Comparison of ENCODE assay signal across 8 mouse cellular contexts in the genomic region with DNA sequence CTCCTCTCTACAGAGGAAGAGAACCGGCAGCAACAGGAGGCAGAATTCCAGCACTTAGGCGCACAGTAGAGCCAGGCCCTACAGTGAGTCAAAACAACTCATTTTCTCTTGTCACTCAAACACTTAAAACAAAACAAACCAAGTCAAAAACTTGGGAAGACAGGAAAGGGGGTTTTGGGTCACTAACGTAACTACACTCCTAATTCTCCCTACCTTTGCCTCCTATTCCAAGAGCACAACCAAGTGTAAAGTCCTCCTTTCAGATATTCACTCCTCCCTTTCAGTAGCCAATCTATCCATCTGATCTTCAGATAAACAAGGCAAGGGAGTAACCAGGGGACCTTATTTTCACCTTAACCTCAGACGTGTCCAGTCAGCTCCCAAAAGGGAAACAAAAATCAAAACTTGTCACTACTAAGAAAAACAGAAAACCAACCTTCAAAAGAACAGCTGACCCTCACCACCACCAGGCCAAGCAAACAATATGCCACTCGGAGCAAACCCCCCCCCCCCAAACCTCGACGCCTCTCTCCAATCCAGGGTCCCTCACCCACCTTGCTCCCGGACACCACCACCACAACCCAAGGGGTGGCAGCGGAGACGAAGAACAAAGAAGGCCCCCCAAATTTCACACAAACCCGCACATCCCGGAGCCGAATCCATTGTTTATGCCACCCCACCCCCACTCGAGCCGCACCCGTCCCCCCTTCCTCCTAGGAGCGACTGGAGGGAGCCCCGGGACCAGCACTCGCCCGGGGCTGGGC. TPM values are rescaled to one million over a fixed set of nuclear protein-coding genes. Genes with fewer than 3 reads are reported as not detected.
DNase-seq lines count a peak whose midpoint lies in the region; ATAC-seq and TF ChIP-seq lines count a peak whose summit lies in the region.

No protein-coding gene starts in this region.

- ATAC-seq in kidney, embryonic 14.5 days (ENCODE audit: low FRiP score, low TSS enrichment) = no peak
- ATAC-seq in hindbrain, embryonic 12.5 days (ENCODE audit: low FRiP score) = peak; percentile 58; the same call in 1 of the 2 replicates
- no peak for ATAC-seq in inflammation-experienced regulatory T-cells, adult 6 months

- H3K4me3 ChIP-seq in kidney, embryonic 14.5 days (ENCODE audit: low read length) = peak overlapping the region; percentile 85
- H3K4me3 ChIP-seq in bone marrow macrophage, adult 2 months (ENCODE audit: insufficient read depth, low read length) = peak overlapping the region; percentile 86
- peak overlapping the region; percentile 95 for H3K4me3 ChIP-seq in hindbrain, embryonic 12.5 days
- peak overlapping the region; percentile 76 for H3K4me3 ChIP-seq in macrophage (ENCODE audit: inconsistent target)

- peak overlapping the region; percentile 72 for H3K27ac ChIP-seq in kidney, embryonic 14.5 days (ENCODE audit: low read depth, low read length)
- peak overlapping the region; percentile 56 for H3K27ac ChIP-seq in bone marrow macrophage, adult 2 months (ENCODE audit: insufficient read depth, low read depth, low read length)
- peak overlapping the region; percentile 95 for H3K27ac ChIP-seq in hindbrain, embryonic 12.5 days
- H3K27ac ChIP-seq in macrophage = peak overlapping the region; percentile 51

- no peaks in the 10 kb centered on the region for H3K27me3 ChIP-seq in kidney, embryonic 14.5 days (ENCODE audit: control insufficient read depth, insufficient read depth, low read length)
- H3K27me3 ChIP-seq in hindbrain, embryonic 12.5 days = no peaks in the 10 kb centered on the region

- no peak for TF ChIP-seq CTCF in bone marrow macrophage, adult 2 months (IDR thresholded peaks at IDR 0.05; ENCODE audit: low read depth, low read length)

- H3K79me2 ChIP-seq in macrophage (ENCODE audit: inconsistent target) = peaks cover 54% of the 10 kb centered on the region

- no peak for DNase-seq in kidney, adult 18-20 months
- no peak for DNase-seq in thymus, postnatal 36 days
- DNase-seq in layer of hippocampus, adult 18-20 months (ENCODE audit: low spot score in 2 of 2) = no peak

- no peak for TF ChIP-seq POLR2A in bone marrow macrophage, adult 2 months (IDR thresholded peaks at IDR 0.05; ENCODE audit: borderline replicate concordance, low read depth, low read length)

- H3K36me3 ChIP-seq in kidney, embryonic 14.5 days (ENCODE audit: control insufficient read depth, insufficient read depth, low read length) = peaks cover 23% of the 10 kb centered on the region; the same call in 1 of the 2 replicates
- peaks cover 35% of the 10 kb centered on the region for H3K36me3 ChIP-seq in hindbrain, embryonic 12.5 days
- peaks cover 3% of the 10 kb centered on the region; the same call in 1 of the 2 replicates for H3K36me3 ChIP-seq in macrophage (ENCODE audit: inconsistent target)

- no peaks in the 10 kb centered on the region for H3K9me3 ChIP-seq in kidney, embryonic 14.5 days (ENCODE audit: control insufficient read depth, low read length)
- H3K9me3 ChIP-seq in hindbrain, embryonic 12.5 days (replicated peaks) = no peaks in the 10 kb centered on the region

- H3K4me2 ChIP-seq in kidney, embryonic 14.5 days (replicated peaks; ENCODE audit: low read depth, low read length) = peak overlapping the region; percentile 55
- peak overlapping the region; percentile 67 for H3K4me2 ChIP-seq in hindbrain, embryonic 12.5 days (replicated peaks)

- H3K4me1 ChIP-seq in kidney, embryonic 14.5 days (ENCODE audit: control insufficient read depth, insufficient read depth, low read length) = peaks cover 6% of the 10 kb centered on the region
- H3K4me1 ChIP-seq in bone marrow macrophage, adult 2 months (ENCODE audit: control insufficient read depth, insufficient read depth, low read length) = peaks cover 30% of the 10 kb centered on the region
- H3K4me1 ChIP-seq in hindbrain, embryonic 12.5 days = peaks cover 25% of the 10 kb centered on the region

- peak overlapping the region; percentile 91 for H3K9ac ChIP-seq in kidney, embryonic 14.5 days (ENCODE audit: low read depth, low read length)
- H3K9ac ChIP-seq in hindbrain, embryonic 12.5 days = peak overlapping the region; percentile 96

- WGBS in kidney, embryonic 14.5 days = 3% methylated on average over 20 of the region's 20 CpGs
- WGBS in hindbrain, embryonic 12.5 days = 6% methylated on average over 18 of the region's 20 CpGs
- 13% methylated on average over 15 of the region's 20 CpGs for WGBS in macrophage (ENCODE audit: missing documents)

RNA-seq across cellular contexts. Expression of a gene that starts 0.6 kb away (rescaled TPM):
- 11.2 and 16.9 TPM in 2 replicates for polyA plus RNA-seq in kidney, embryonic 14.5 days (2014; fragmentation: Nextera tagmentation; extraction: Ambion mirVana)
- polyA plus RNA-seq in bone marrow macrophage, adult 2 months (2012; ENCODE audit: insufficient read depth, insufficient read length, missing spikeins) = 29.7 and 35.0 TPM in 2 replicates
- 35.0 and 37.7 TPM in 2 replicates for polyA plus RNA-seq in hindbrain, embryonic 12.5 days (2016; fragmentation: Nextera tagmentation; extraction: Ambion mirVana)
- total RNA-seq in macrophage (2018; cell fraction: chromatin; rRNA removed) = 100 to 1,000 TPM in 22 of 26 experiments, 10 to 100 TPM in 4; 72.4 to 230 (median 126) TPM
- total RNA-seq in macrophage (2018; cell fraction: cytosol; rRNA removed) = 10 to 100 TPM; 13.9 to 39.7 (median 22.2) TPM
- total RNA-seq in macrophage (2018; cell fraction: nucleus; rRNA removed) = 100 to 1,000 TPM in 7 of 26 experiments, 10 to 100 TPM in 19; 42.5 to 126 (median 69.5) TPM
- 12.2 to 25.3 TPM (median 16.1 TPM) in 3 replicates for polyA plus RNA-seq in macrophage (2018)
- 10 to 100 TPM; 10.3 to 16.8 (median 10.3) TPM for polyA plus RNA-seq in inflammation-experienced regulatory T-cells, adult 6 months (2017; shearing (Covaris generic))
- 10 to 100 TPM; 45.9 to 48.2 TPM for total RNA-seq in layer of hippocampus, adult 18-20 months (2021)

RNA-seq across cellular contexts. Expression of a gene that starts 34.7 kb away (rescaled TPM):
- polyA plus RNA-seq in kidney, embryonic 14.5 days (2014; fragmentation: Nextera tagmentation; extraction: Ambion mirVana) = 277 and 284 TPM in 2 replicates
- polyA plus RNA-seq in bone marrow macrophage, adult 2 months (2012; ENCODE audit: insufficient read depth, insufficient read length, missing spikeins) = 167 and 202 TPM in 2 replicates
- 286 and 304 TPM in 2 replicates for polyA plus RNA-seq in hindbrain, embryonic 12.5 days (2016; fragmentation: Nextera tagmentation; extraction: Ambion mirVana)
- total RNA-seq in macrophage (2018; cell fraction: chromatin; rRNA removed) = 1,000 to 10,000 TPM in 22 of 26 experiments, 100 to 1,000 TPM in 4; 873 to 1,709 (median 1,160) TPM
- 10 to 100 TPM; 27.7 to 81.2 (median 50.5) TPM for total RNA-seq in macrophage (2018; cell fraction: cytosol; rRNA removed)
- 1,000 to 10,000 TPM in 1 of 26 experiments, 100 to 1,000 TPM in 25; 350 to 1,007 (median 643) TPM for total RNA-seq in macrophage (2018; cell fraction: nucleus; rRNA removed)
- polyA plus RNA-seq in macrophage (2018) = 77.7 to 115 TPM (median 79.6 TPM) in 3 replicates
- polyA plus RNA-seq in inflammation-experienced regulatory T-cells, adult 6 months (2017; shearing (Covaris generic)) = 100 to 1,000 TPM; 332 to 633 (median 429) TPM
- 100 to 1,000 TPM in 1 of 2 experiments, 10 to 100 TPM in 1; 92.2 to 103 TPM for total RNA-seq in layer of hippocampus, adult 18-20 months (2021)
